Mouse (Mus musculus) thymus, adult 2 months (tissue): ENCODE data around the gene Olfr1277.

Source experiments
- CTCF ChIP-seq: fragments of 200-500 bp; IDR thresholded peaks from 2 replicates; pipeline ENCODE4 v1.5.1; 2012; ENCODE audit warnings: mild to moderate bottlenecking, control low read depth, low read length, moderate library complexity, borderline replicate concordance; ENCODE audit not compliant: control insufficient read depth, poor library complexity, insufficient read depth; ENCODE audit errors: extremely low read depth
- POLR2A ChIP-seq: fragments of 200-500 bp; IDR thresholded peaks from 2 replicates; pipeline ENCODE4 v1.6.1; 2012; ENCODE audit warnings: mild to moderate bottlenecking, low read length, control low read depth, moderate library complexity; ENCODE audit not compliant: control insufficient read depth, poor library complexity, insufficient read depth; ENCODE audit errors: extremely low read depth

DNA sequence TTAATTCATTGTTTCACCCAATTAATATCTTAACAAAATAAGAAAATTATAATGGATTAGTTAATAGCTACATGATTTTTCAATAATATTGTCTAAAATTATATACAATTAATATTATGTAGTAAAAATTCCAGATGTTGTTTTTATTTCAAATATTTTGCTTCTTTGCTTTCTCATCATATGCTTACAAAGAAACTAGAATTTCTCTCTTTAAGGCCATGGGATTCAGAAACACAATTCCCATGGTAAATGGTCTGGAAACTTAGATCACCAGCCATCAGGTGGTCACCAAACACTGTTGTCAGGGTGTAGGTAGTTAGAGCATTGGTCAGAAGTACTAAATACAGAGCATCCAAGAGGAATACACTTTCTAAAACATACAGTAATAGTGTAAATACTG lies 15.9 kb upstream of the Olfr1277 start, which contains the start of gene Olfr1278:
- TF ChIP-seq POLR2A (no peak), CTCF (no peak)
